Mouse (Mus musculus) liver, adult 2 months (tissue): ENCODE results near the gene Fgf18. TPM values are rescaled to one million over a fixed set of nuclear protein-coding genes. Genes with fewer than 3 reads are reported as not detected.

Experiments
- DNase-seq: peaks from one replicate; pipeline ENCODE4 v3.0.0-alpha.2; 2011; ENCODE audit warnings: low read depth, low spot score; ENCODE audit errors: extremely low read depth
- H3K27ac ChIP-seq: fragments of 200-500 bp; replicated peaks from 2 replicates; pipeline ENCODE4 v1.5.1; 2012; ENCODE audit warnings: low read depth, mild to moderate bottlenecking, control low read depth, inconsistent platforms, low read length; ENCODE audit not compliant: insufficient read depth
- H3K27me3 ChIP-seq: fragments of 200-500 bp; 2 replicates; pipeline ENCODE4 v1.6.1; 2012; ENCODE audit warnings: mild to moderate bottlenecking, moderate library complexity, low read length, inconsistent platforms; ENCODE audit not compliant: control insufficient read depth, insufficient read depth
- H3K36me3 ChIP-seq: fragments of 200-500 bp; 2 replicates; pipeline ENCODE4 v1.6.1; 2012; ENCODE audit warnings: low read length, inconsistent platforms; ENCODE audit not compliant: control insufficient read depth, insufficient read depth
- H3K4me1 ChIP-seq: fragments of 200-500 bp; 2 replicates; pipeline ENCODE4 v1.6.1; 2011; ENCODE audit warnings: low read length; ENCODE audit not compliant: control insufficient read depth, insufficient read depth
- H3K4me3 ChIP-seq: fragments of 200-500 bp; 2 replicates; pipeline ENCODE4 v1.5.1; 2011; ENCODE audit warnings: low read depth, mild to moderate bottlenecking, control low read depth, low read length, moderate library complexity; ENCODE audit not compliant: insufficient read depth
- H3K79me2 ChIP-seq: fragments of 200-500 bp; 2 replicates; pipeline ENCODE4 v1.6.1; 2012; ENCODE audit warnings: inconsistent platforms, mild to moderate bottlenecking, low read length, moderate library complexity; ENCODE audit not compliant: control insufficient read depth, insufficient read depth
- H3K9ac ChIP-seq: fragments of 200-500 bp; 2 replicates; pipeline ENCODE4 v1.6.1; 2012; ENCODE audit warnings: low read depth, mild to moderate bottlenecking, control low read depth, inconsistent platforms, low read length
- CTCF ChIP-seq: fragments of 200-500 bp; IDR thresholded peaks from 2 replicates; pipeline ENCODE4 v1.5.1; 2011; ENCODE audit warnings: low read depth, low read length, control low read depth
- POLR2A ChIP-seq: fragments of 200-500 bp; IDR thresholded peaks from 2 replicates; pipeline ENCODE4 v1.6.1; 2011; ENCODE audit warnings: low read length, control low read depth; ENCODE audit not compliant: insufficient read depth; ENCODE audit errors: extremely low read depth
- WGBS: fragments of 180-500 bp; shearing (Covaris S2); methylation state at CpG from one replicate; pipeline ENCODE4 v1.1.7; 2018; 5-methylcytosine and 5-hydroxymethylcytosine counted together
- polyA plus RNA-seq: library from polyadenylated mRNA; depleted of rRNA; stranded (reverse); fragments of >200 nt; gene quantifications from 2 replicates; pipeline ENCODE4 v1.2.3, GENCODE M21; 2012
- total RNA-seq: library from RNA; depleted of rRNA; stranded (reverse); fragments of >200 nt; gene quantifications from 2 replicates; pipeline ENCODE4 v1.2.3, GENCODE M21; 2014

Gene Fgf18
- total and polyA plus RNA-seq, 2 experiments: not detected

DNA sequence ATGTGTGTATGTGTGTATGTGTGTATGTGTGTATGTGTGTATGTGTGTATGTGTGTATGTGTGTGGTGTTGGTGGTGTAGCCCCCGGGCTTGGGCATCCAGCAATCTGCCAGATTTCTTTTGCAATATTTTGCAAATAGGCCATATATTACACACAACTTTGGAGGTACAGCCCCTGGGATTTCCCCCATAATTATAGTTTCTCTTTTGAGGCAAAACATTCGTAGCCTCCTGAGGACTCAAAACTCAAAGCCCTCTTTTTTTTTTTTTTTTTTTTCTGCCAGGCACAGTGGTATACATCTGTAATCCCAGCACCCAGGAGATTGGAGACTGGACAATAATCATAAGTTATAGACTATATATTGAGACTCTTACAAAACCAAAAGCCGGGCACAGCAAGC is 34.6 kb upstream of the Fgf18 start:
- Histone ChIP-seq H3K27ac (no peak overlapping the region), H3K4me1 (no peaks in the 10 kb centered on the region), H3K4me3 (no peak overlapping the region), H3K9ac (no peak overlapping the region), H3K79me2 (no peaks in the 10 kb centered on the region), H3K27me3 (peaks cover 6% of the 10 kb centered on the region; the same call in 1 of the 2 replicates), H3K36me3 (no peaks in the 10 kb centered on the region)
- DNase-seq: no peak
- 77% methylated on average over 3 of the region's 3 CpGs for WGBS
- no peak for TF ChIP-seq CTCF
- no peak for TF ChIP-seq POLR2A

DNA sequence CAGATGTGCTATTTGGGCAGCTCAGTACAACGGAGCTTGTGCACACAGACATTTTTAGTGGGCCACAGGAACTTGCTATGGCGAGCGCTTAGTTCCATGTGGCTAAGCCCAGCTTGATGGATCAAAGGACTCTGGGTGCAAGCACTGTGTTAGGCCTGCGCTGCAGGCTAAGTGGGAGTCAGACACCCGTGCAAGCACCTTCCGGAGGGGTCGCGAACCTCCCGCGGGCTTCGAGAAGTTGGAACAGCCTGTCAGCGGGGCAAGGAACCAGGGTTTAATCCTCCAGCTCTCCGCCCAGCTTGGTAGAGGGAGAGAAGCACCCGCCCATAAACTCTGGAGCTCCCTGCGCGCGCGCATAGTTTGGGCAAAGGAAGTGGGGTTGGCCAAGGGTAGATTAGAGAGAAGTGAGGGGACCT is 33.5 kb upstream of the Fgf18 start:
- Histone ChIP-seq H3K36me3 (no peaks in the 10 kb centered on the region), H3K27ac (no peak overlapping the region), H3K4me3 (no peak overlapping the region), H3K27me3 (peaks cover 6% of the 10 kb centered on the region; the same call in 1 of the 2 replicates), H3K4me1 (no peaks in the 10 kb centered on the region), H3K79me2 (no peaks in the 10 kb centered on the region), H3K9ac (no peak overlapping the region)
- WGBS: 6% methylated on average over 18 of the region's 18 CpGs
- no peak for TF ChIP-seq CTCF
- no peak for TF ChIP-seq POLR2A
- no peak for DNase-seq

DNA sequence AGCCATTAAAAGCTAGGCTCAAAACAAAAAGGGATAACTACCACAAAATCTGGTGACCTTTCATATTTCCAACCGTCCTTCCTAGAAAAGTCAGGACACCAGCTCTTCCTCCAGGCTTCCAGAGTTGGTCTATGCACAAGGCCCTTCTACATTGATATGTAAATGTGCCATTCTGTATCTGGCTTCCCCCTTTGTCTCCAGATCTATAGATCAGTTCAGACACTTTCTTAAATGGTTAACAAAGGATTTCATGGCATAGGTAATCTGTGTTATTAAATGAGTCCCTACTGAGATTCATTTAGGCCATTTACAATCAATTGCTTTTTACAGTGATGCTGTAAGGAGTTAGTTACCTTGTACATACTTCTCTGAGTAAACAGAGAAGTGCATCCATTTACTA is 32.6 kb upstream of the Fgf18 start:
- Histone ChIP-seq H3K4me3 (no peak overlapping the region), H3K9ac (no peak overlapping the region), H3K4me1 (no peaks in the 10 kb centered on the region), H3K79me2 (no peaks in the 10 kb centered on the region), H3K36me3 (no peaks in the 10 kb centered on the region), H3K27me3 (peaks cover 6% of the 10 kb centered on the region; the same call in 1 of the 2 replicates), H3K27ac (no peak overlapping the region)
- 63% methylated on average over 1 of the region's 1 CpGs for WGBS
- TF ChIP-seq POLR2A (no peak), CTCF (no peak)
- DNase-seq: no peak

DNA sequence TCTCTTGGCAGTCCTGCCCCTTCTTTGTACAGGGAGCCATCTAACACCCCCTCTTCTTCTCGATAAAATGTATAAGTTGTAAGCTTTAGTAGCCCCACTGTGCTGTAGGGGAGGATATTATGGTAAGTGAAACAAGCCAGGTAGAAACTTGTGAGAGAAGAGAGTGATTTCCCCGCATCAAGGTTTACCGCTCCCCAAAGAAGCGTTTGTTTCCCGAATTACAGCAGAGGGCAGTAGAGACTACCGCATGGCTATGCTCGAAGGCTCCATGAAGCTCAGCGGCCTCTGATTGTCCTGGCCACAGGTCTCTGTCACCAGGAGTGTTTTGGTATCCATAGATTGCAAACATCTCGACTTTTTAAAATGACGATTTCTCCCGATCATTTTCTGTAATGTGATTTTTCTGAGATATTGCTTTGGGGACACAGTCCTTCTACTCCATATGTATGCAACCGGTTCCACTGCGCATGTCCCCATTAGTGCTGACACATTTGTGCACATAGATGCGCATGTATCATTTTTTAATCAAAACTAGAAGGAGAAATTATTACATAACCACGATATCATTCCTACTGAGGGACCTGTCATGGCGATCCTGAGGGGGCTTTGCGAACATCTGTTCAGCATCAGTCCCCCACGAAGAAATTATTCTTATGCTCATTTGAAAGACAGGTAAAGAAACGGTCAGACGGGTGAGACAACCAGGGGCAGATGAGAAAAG is 29.5 kb upstream of the Fgf18 start:
- H3K4me3 ChIP-seq: no peak overlapping the region
- no peak overlapping the region for H3K9ac ChIP-seq
- TF ChIP-seq POLR2A (no peak), CTCF (peak; percentile 80)
- H3K79me2 ChIP-seq: no peaks in the 10 kb centered on the region
- H3K27ac ChIP-seq: no peak overlapping the region
- no peaks in the 10 kb centered on the region for H3K36me3 ChIP-seq
- DNase-seq: peak; percentile 33
- H3K4me1 ChIP-seq: no peaks in the 10 kb centered on the region
- 36% methylated on average over 20 of the region's 20 CpGs for WGBS
- peaks cover 6% of the 10 kb centered on the region; the same call in 1 of the 2 replicates for H3K27me3 ChIP-seq

DNA sequence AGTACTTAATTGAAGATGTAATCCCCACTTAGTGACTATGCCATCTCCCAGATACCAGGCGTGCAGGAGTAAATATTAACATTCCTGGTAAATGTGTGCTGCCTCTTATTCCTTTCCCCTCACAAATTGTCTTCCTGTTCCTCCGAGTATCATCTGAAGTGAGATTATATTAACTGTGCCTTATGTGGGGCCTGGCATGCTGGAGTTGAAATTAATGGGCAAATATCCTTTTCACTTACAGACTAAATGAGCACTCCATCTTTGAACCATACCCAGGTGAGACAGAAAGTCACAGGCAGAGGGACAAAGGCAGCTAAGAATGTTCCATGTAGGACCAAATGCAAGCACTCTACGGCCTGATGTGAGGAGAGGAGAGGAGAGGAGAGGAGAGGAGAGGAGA is 28.6 kb upstream of the Fgf18 start:
- no peak overlapping the region for H3K4me3 ChIP-seq
- no peaks in the 10 kb centered on the region for H3K79me2 ChIP-seq
- WGBS: 65% methylated on average over 2 of the region's 3 CpGs
- H3K36me3 ChIP-seq: no peaks in the 10 kb centered on the region
- H3K27me3 ChIP-seq: 0 out of 2 replicates have a peak, but pooled peaks cover 3% of the 10 kb centered on the region
- no peak for DNase-seq
- no peak overlapping the region for H3K27ac ChIP-seq
- no peaks in the 10 kb centered on the region for H3K4me1 ChIP-seq
- no peak overlapping the region for H3K9ac ChIP-seq
- TF ChIP-seq CTCF (no peak), POLR2A (no peak)

DNA sequence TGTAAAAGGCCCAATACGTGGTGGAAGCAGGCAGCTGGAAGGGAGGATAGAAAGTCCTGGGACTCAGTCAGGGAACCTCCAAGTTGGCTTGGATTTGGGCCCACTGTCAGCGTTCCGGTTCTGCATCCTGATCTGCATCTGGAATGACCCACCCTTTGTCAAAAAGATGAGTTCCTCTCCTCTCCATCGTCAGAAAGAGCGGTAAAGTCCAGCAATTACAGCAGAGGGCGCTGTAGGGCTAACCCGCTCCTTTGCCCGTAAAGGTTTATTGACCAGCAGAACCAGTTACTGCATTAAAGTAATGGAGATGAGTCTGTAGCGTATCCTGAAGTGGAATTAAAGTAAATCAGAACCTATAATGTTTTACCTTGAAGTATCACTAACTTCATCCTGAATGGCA is 23.3 kb upstream of the Fgf18 start:
- Histone ChIP-seq H3K79me2 (no peaks in the 10 kb centered on the region), H3K27ac (no peak overlapping the region), H3K36me3 (no peaks in the 10 kb centered on the region), H3K4me1 (no peaks in the 10 kb centered on the region), H3K9ac (no peak overlapping the region), H3K27me3 (no peaks in the 10 kb centered on the region), H3K4me3 (no peak overlapping the region)
- TF ChIP-seq CTCF (peak; percentile 68), POLR2A (no peak)
- peak; percentile 42 for DNase-seq
- WGBS: 15% methylated on average over 9 of the region's 9 CpGs
